25 mouse cellular contexts compared by ENCODE assay signal in the genomic region with DNA sequence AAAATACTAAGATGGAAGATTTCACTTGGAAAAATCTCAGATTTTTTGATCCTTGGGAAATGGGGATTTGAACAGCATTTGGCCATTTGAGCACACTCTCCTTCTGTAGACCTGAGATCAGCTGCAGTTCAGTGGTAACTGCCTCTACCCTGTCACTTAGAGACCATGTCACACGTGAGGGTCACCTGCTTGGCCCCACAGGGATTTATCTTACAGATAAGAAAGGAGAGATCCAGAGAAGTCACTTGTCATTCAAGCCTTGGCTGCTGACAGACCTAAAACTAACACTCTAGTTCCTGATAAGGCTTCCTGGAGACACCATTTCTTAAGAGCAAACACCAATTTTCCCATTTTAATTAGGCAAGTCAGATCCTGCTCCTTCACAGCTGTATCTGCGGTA.
"Had no signal": no experiment of that assay in that cellular context is flagged by ENCODE, and none has a peak within 500 bp of the region (broad histone marks: within the 10 kb centered on the region; RNA-seq: fewer than 3 reads in every experiment).

No protein-coding gene starts in this region.

- H3K27ac ChIP-seq: gastrocnemius, adult 2 months; heart, adult 2 months; heart, embryonic 15.5 days; hindbrain, embryonic 10.5 days; hindbrain, embryonic 12.5 days; hindbrain, embryonic 14.5 days; layer of hippocampus, adult 2 months; left cerebral cortex, adult 2 months; limb, embryonic 10.5 days; limb, embryonic 12.5 days; liver, embryonic 13.5 days; liver, embryonic 15.5 days had no signal

- H3K9ac ChIP-seq: heart, embryonic 15.5 days; hindbrain, embryonic 12.5 days; hindbrain, embryonic 14.5 days; limb, embryonic 12.5 days; liver, embryonic 13.5 days; liver, embryonic 15.5 days had no signal

- H3K36me3 ChIP-seq: heart, embryonic 15.5 days; hindbrain, embryonic 10.5 days; hindbrain, embryonic 12.5 days; limb, embryonic 10.5 days; limb, embryonic 12.5 days; liver, embryonic 13.5 days; liver, embryonic 15.5 days had no signal

- H3K4me3 ChIP-seq: gastrocnemius, adult 2 months; heart, adult 2 months; heart, embryonic 15.5 days; hindbrain, embryonic 10.5 days; hindbrain, embryonic 12.5 days; layer of hippocampus, adult 2 months; left cerebral cortex, adult 2 months; limb, embryonic 10.5 days; limb, embryonic 12.5 days; liver, embryonic 13.5 days; liver, embryonic 15.5 days had no signal

- H3K9me3 ChIP-seq: heart, embryonic 15.5 days; hindbrain, embryonic 10.5 days; hindbrain, embryonic 12.5 days; limb, embryonic 10.5 days; limb, embryonic 12.5 days; liver, embryonic 13.5 days; liver, embryonic 15.5 days had no signal

- ATAC-seq: hindbrain, embryonic 16.5 days; inflammation-experienced regulatory T-cells, adult 6 months; intestine, postnatal 0 days had no signal

- H3K4me2 ChIP-seq: heart, embryonic 15.5 days; hindbrain, embryonic 12.5 days; hindbrain, embryonic 14.5 days; limb, embryonic 12.5 days; liver, embryonic 11.5 days; liver, embryonic 13.5 days; liver, embryonic 15.5 days had no signal

- DNase-seq: gastrocnemius, adult 2 months; gastrocnemius, postnatal 10 days; gastrocnemius, postnatal 25 days; heart, adult 2 months; heart, postnatal 36 days; kidney, adult 18-20 months; kidney, adult 8-10 months; kidney, postnatal 10 days; kidney, postnatal 25 days; kidney, postnatal 4 days; liver; liver, embryonic 13.5 days had no signal

- H3K4me1 ChIP-seq: hindbrain, embryonic 10.5 days; hindbrain, embryonic 12.5 days; limb, embryonic 10.5 days; limb, embryonic 12.5 days; liver, embryonic 13.5 days; liver, embryonic 15.5 days had no signal

- H3K27me3 ChIP-seq: heart, embryonic 15.5 days; hindbrain, embryonic 12.5 days; limb, embryonic 12.5 days; liver, embryonic 13.5 days had no signal
